Mouse (Mus musculus): ENCODE results near the gene Hgfac.
A peak's percentile ranks its signal among the peaks of the same experiment; 100 is the strongest.

Gene Hgfac

GRCm38 (mm10) chr5:35042431-35043109, 1.3 kb downstream of the Hgfac start:
- no peak for DNase-seq

DNA sequence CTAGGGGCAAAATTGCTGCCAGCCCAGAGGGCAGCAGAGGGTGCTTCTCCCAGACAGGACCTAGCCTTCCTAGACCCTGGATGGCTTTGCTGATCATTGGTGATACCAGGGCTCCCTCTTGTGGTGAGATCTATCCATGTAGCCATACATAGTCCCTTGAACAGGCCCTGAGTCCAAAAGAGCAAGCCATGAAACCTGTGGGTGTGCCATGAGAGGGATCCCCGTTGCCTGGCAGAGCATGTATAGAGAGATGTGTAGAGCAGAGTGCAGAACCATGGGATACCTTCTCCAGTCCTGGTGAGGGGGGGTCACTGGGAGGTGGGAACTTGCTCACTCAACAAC, 1.8 kb downstream of the Hgfac start:
- DNase-seq, result peak; percentile 94 to 96

DNA sequence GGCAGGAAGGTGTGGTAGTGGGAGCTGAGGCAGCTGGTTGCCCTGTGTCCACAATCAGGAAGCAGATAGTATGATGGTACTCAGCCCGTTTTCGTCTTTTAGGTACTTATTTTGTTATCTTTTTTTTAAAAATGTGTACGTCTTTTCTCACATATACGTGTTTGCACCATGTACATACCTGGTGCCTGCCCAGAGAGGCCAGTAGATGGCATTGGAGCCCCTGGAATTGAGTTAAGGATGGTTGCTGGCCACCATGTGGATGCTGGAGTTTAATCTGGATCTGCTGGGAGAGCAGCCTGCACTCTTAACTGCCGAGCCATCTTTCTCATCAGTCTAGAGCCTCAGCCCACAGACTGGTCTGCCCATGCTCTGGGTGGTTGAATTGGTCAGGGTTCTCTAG, 9.2 kb downstream of the Hgfac start:
- no peak for DNase-seq

- DNase-seq, result no peak
Measured at GRCm38 (mm10) chr5:35054628-35055027, 13.3 kb downstream of the Hgfac start.

- peak; percentile 79 to 85 for DNase-seq
Measured at GRCm38 (mm10) chr5:35055076-35055475, 13.8 kb downstream of the Hgfac start.

DNA sequence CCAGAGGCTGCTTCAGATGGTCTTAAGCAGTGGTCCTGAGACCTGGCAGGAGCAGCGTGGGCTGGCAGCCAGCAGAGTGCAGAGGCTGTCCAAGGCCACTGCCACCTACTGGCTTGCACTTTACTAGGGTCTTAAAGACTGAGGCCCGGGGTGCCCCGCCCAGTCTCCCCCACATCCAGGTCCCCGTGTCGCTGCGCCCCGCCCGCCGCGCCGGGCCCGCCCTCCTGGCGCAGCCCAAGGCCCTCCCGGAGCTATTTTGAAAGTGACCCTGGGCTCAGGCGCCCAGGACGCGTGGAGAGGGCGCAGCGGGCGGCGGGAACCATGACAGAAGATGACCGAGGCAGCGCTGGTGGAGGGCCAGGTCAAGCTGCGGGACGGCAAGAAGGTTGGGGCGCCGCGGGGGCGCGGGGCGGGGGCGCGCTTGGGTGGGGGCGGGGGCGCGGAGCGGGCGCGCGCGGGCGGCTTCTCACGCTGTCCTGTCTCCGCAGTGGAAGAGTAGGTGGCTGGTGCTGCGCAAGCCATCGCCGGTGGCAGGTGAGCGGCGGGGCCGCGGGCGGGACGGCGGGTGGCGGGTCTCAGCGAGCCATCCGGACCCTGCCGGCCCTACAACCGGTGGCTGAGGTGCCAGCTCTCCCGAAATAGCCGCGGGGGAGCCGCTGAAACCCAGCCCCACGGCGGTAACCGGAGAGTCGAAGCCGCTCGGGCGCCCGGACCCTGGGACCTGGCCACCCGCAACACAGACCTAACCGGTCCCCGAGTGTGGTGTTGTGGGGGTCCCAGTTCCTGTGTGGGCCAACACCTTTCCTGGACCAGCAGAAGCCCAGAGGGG, 15.5 kb downstream of the Hgfac start, which contains the start of gene Dok7:
Gene Dok7, plus strand, starts transcription at position 163 of the 829 bp plus-strand sequence.
- peak; percentile 85 to 87 for DNase-seq

DNA sequence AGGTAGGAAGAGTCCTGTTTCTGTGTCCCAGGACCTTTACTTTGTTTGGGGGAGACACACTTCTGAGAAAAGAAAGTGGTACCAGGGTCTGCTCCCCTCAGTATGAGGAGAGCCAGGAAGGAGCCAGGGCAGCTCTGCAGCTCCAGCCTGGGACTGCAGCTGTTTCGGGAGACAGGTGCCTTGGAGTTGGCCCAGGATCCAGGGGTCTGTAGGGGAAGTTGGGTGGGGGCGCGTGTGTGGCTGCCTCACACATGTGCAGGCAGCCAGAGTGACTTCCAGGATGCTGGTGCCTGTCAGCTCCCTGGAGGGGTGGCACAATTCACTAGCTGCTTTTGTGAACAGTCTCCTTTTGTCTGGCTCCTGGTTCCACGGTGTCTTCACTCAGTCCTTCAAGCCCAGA, 16.3 kb downstream of the Hgfac start:
- DNase-seq, result peak; percentile 48 to 53

DNA sequence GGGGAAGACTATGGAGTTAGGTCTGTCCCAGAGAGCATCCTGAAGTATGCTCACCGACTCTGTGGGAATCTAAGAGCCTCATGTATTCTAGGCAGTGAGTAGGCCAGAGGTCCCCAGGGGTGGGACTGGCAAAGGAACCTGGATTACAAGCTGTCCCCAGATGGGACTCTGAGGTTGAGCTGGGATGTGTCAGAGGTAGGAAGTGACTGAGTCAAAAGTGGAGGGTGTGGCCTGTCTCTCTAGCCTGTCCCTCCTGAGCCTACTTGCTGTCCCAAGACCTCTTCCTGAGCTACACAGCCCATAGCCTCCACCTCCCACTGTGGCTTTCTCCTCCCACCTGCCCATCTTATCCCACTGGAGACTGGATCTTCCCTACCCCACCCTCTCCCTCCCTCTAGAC, 16.9 kb downstream of the Hgfac start:
- DNase-seq, result no peak

- no peak for DNase-seq
Measured at GRCm38 (mm10) chr5:35060098-35060497, 18.8 kb downstream of the Hgfac start.

DNA sequence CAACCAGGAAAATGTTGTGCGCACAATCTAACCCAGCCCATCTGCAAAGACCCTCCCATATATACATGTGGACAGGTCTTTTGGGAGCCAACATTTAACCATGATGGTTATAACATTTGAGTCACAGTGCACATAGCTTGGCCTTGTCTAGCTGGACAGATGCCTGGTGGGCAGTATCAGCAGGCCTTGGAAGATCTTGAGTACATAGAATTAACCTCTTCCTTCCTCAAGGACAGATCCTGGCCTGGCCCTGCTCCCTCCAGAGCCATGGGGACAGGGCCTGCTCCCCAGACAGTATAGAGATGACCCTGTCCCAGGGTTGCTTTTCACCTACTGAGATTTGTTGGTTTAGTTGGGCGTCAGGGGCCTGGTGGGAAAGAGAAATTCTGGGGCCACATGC, 28.5 kb downstream of the Hgfac start:
- no peak for DNase-seq

DNA sequence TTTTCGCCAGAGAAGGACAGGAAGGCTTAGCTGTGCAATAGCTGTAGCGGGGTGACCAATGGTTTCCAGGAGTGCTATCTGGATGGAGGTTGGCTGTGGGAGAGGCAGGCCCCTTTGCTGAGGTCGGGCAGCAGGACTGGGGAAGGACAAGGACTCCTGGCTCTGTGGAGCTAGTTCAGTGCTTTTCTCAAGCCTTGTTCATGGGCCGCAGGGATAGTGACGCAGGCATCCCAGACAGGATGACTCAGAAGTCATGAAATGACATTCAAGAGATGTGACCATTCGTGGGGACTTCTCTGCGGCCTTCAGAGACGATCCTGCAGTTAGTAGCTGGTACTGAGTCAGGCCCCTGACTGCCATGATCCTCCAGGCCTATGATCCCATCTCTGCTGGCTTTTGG, 29.0 kb downstream of the Hgfac start:
- DNase-seq, result no peak

- peak; percentile 68 to 77 for DNase-seq
Measured at GRCm38 (mm10) chr5:35070953-35071352, 29.6 kb downstream of the Hgfac start.

DNA sequence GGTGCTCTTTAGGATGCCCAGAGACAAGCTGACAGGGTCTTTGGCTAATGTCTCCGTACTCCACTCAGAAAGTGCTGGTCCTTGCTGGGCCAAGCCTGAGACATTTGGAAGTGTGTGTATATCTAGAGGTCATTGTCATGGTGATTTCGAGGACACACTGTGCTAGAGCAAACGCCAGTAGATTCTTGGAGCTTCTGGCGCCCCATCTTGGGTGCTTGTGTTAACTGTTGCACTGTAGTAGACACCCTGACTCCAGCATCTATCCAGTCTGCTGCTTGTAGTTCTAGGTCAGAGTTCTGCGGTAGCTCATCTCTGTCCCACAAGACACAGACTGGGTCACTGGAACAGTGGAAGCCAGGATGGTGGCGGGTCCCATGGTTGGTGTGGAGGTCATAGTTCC, 30.5 kb downstream of the Hgfac start:
- no peak for DNase-seq

DNA sequence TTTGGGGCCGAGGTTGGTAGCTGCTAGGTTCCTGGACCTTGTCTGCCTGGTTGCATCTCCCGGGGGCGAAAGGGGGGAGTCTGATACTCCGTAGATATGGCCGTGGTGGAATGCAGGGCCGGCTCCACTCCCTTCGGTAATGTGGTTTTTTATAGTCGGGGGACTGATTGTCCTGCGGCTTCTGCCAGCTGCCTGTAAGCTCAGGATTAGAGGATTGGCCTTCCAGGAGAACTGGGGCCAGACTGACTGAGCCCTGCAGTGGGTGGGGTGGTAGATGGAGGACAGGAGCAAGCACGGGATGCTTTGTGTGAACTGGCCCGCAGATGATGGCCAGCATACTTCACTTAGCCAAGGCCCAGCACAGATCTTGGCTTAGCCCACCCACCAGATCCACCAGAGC, 31.9 kb downstream of the Hgfac start:
- DNase-seq, result no peak

DNA sequence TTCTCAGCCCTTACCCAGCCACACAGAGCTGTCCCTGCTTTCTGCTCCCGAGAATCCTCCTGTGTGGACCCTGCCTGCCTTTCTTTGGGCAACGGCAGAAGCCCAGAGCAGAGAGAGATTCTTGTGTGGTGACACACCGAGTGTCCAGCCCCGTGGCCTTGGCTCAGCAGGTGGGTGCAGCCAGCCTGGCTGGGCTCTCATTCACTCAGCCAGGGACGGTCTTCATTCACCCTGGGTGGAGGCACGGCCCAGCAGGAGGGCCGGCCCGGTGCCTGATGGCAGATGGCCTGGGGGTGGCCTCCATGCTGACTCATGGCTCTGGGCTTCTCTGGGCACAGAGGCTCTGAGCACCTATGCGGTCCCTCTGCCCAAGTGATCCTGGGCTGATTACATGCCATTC, 32.7 kb downstream of the Hgfac start:
- DNase-seq, result peak; percentile 41 to 63

- peak; percentile 65 to 68 for DNase-seq
Measured at GRCm38 (mm10) chr5:35076369-35076768, 35.1 kb downstream of the Hgfac start.

DNA sequence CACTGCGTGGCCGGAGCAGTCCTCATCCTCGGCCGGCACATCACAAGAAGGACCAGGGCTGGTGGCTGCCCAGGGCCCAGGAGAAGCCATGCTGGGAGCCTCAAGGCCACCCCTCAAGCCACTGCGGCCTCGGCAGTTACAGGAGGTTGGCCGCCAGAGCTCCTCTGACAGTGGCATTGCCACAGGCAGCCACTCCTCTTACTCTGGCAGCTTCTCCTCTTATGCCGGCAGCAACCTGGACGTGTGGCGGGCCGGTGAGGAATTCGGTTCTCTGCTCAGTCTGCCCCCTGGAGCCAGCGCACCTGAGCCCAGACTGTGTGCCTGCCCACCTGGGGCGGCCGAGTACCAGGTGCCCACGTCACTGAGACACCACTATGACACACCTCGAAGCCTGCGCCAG, 37.8 kb downstream of the Hgfac start:
- DNase-seq, result peak; percentile 62 to 64

GRCm38 (mm10) chr5:35084913-35085312, 43.6 kb downstream of the Hgfac start:
- no peak for DNase-seq

GRCm38 (mm10) chr5:35088785-35089613, 47.7 kb downstream of the Hgfac start:
- DNase-seq, result peak; percentile 87 to 90

- no peak for DNase-seq
Measured at GRCm38 (mm10) chr5:35089614-35089963, 48.3 kb downstream of the Hgfac start.

- no peak for DNase-seq
Measured at GRCm38 (mm10) chr5:35091636-35092035, 50.3 kb downstream of the Hgfac start.
